Mouse (Mus musculus) embryonic facial prominence, embryonic 13.5 days (tissue): ENCODE data around the gene Grasp. TPM values are rescaled to one million over a fixed set of nuclear protein-coding genes. Genes with fewer than 3 reads are reported as not detected.

Experiments used
- ATAC-seq: fragments of 200-750 bp; cut with Nextera tagmentation; 2 replicates; pipeline ENCODE4 v1.8.0; 2017; ENCODE audit warnings: low read depth; ENCODE audit not compliant: insufficient number of reproducible peaks, insufficient read depth, low FRiP score, low TSS enrichment
- H3K27ac ChIP-seq: fragments of 300-500 bp; sonication (generic); 2 replicates; pipeline ENCODE4 v1.5.1; 2015; ENCODE audit warnings: moderate library complexity, mild to moderate bottlenecking, inconsistent platforms
- H3K27me3 ChIP-seq: fragments of 300-500 bp; sonication (generic); 2 replicates; pipeline ENCODE4 v1.6.1; 2015; ENCODE audit warnings: mild to moderate bottlenecking, inconsistent platforms
- H3K36me3 ChIP-seq: fragments of 300-500 bp; sonication (generic); 2 replicates; pipeline ENCODE4 v1.6.1; 2015; ENCODE audit warnings: mild to moderate bottlenecking, inconsistent platforms
- H3K4me1 ChIP-seq: fragments of 300-500 bp; sonication (generic); 2 replicates; pipeline ENCODE4 v1.6.1; 2015; ENCODE audit warnings: inconsistent platforms
- H3K4me2 ChIP-seq: fragments of 300-500 bp; sonication (generic); 2 replicates; pipeline ENCODE4 v1.6.1; 2015; ENCODE audit warnings: moderate library complexity, mild to moderate bottlenecking, inconsistent platforms
- H3K4me3 ChIP-seq: fragments of 300-500 bp; sonication (generic); 2 replicates; pipeline ENCODE4 v1.5.1; 2015; ENCODE audit warnings: mild to moderate bottlenecking, inconsistent platforms
- H3K9ac ChIP-seq: fragments of 300-500 bp; sonication (generic); 2 replicates; pipeline ENCODE4 v1.6.1; 2015; ENCODE audit warnings: mild to moderate bottlenecking, inconsistent platforms
- H3K9me3 ChIP-seq: fragments of 300-500 bp; sonication (generic); 2 replicates; pipeline ENCODE4 v1.6.1; 2016; ENCODE audit warnings: inconsistent platforms
- WGBS: fragments of 180-500 bp; shearing (Covaris S2); methylation state at CpG from one replicate; pipeline ENCODE4 v1.1.7; 2015; ENCODE audit warnings: mixed read lengths; 5-methylcytosine and 5-hydroxymethylcytosine counted together
- polyA plus RNA-seq: library from polyadenylated mRNA; unstranded; fragments of >200 nt; fragmentation: Nextera tagmentation; extraction: Ambion mirVana; gene quantifications from 2 replicates; pipeline ENCODE4 v1.2.1, GENCODE M21; 2015

Grasp gene
- polyA plus RNA-seq, 1 experiment from 2014 or later, result 8.0 TPM

DNA sequence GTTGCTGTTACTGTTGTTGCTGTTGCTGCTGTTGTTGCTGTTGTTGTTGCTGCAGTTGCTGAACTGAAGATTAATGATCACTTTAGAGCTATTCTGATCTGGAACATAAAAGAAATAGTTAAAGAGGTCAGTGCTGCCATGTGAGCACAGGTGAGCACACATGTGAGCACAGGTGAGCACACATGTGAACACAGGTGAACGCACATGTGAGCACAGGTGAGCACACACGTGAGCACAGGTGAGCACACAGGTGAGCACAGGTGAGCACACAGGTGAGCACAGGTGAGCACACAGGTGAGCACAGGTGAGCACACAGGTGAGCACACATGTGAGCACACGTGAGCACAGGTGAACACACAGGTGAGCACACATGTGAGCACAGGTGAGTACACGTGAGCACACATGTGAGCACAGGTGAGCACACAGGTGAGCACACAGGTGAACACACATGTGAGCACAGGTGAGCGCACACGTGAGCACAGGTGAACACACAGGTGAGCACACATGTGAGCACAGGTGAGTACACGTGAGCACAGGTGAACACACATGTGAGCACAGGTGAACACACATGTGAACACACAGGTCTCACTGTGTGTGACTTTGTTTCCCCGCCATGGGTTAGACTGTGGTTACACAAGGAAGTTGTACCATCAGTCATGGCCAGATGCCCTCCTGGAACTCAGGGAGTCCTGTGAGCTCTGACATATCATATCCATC, 27.8 kb upstream of the Grasp start:
- no peak overlapping the region for H3K4me2 ChIP-seq
- H3K27me3 ChIP-seq, result no peaks in the 10 kb centered on the region
- no peak overlapping the region for H3K27ac ChIP-seq
- H3K9ac ChIP-seq, result no peak overlapping the region
- 92% methylated on average over 8 of the region's 8 CpGs for WGBS
- peaks cover 74% of the 10 kb centered on the region for H3K36me3 ChIP-seq
- peaks cover 15% of the 10 kb centered on the region for H3K4me1 ChIP-seq
- 0 out of 2 replicates have a peak, but pooled peaks cover 5% of the 10 kb centered on the region for H3K9me3 ChIP-seq
- no peak for ATAC-seq
- no peak overlapping the region for H3K4me3 ChIP-seq

GRCm38 (mm10) chr15:101196961-101197360, 27.0 kb upstream of the Grasp start:
- Histone ChIP-seq H3K4me3 (no peak overlapping the region), H3K27ac (no peak overlapping the region), H3K9me3 (0 out of 2 replicates have a peak, but pooled peaks cover 5% of the 10 kb centered on the region), H3K4me1 (peaks cover 8% of the 10 kb centered on the region), H3K4me2 (no peak overlapping the region), H3K27me3 (no peaks in the 10 kb centered on the region), H3K9ac (no peak overlapping the region), H3K36me3 (peaks cover 81% of the 10 kb centered on the region)
- ATAC-seq, result no peak

DNA sequence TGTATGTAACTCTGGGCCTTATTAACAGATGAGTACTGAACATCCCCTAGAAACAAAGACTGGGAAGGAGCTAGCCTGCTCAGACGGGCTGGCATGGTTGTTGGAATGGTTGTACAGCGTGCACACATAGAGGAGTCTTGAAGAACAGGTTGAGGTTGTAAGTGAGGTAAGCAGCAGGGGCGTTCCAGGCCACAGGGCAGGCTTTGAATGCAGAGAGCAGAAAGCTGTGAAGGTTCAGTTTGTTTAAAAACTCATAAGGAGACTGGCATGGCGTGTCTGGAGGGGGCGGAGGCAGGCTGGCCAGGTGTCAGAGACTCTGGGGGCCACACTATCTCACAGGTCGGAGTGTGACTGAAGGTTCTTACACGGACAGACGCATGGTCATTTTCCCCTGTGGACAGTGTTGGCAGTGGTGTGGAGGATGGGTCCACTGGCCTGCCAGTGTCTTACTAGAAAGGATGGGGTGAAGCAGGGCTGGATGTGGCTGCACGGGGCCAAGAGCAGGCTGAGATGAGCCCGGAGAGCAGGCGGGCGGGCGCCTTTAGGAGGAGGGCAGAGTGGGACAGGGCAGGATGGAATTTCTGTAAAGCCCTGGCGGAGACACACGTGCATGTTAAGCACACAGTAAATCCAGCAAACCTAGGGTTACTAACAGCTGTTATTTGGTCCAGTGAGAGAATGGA, 26.4 kb upstream of the Grasp start:
- H3K9ac ChIP-seq, result no peak overlapping the region
- WGBS, result 89% methylated on average over 15 of the region's 15 CpGs
- ATAC-seq, result no peak
- H3K27ac ChIP-seq, result peak overlapping the region; percentile 48; the same call in 1 of the 2 replicates
- peaks cover 85% of the 10 kb centered on the region for H3K36me3 ChIP-seq
- H3K9me3 ChIP-seq, result 0 out of 2 replicates have a peak, but pooled peaks cover 5% of the 10 kb centered on the region
- no peaks in the 10 kb centered on the region for H3K27me3 ChIP-seq
- H3K4me2 ChIP-seq, result no peak overlapping the region
- no peak overlapping the region for H3K4me3 ChIP-seq
- peaks cover 2% of the 10 kb centered on the region; the same call in 1 of the 2 replicates for H3K4me1 ChIP-seq

DNA sequence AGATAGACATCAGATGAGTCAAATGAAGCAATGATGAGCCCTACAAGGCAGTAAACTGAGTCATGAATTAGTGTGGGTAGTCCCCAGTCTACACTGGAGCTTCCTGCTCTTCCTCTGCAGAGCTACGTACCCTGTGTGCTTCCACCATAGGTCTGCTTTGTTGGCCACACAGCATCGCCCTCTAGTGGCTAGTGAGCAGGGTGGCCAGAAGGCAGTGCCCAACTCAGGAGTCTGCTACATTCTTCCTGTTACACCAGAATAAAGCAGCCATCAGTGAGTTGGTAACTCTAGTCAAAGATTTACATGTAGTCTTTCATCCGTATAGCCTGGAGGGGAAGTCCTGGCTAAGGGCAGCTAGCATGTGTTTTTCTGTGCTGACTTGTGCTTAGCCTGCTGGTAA, 25.8 kb upstream of the Grasp start:
- no peak overlapping the region for H3K4me3 ChIP-seq
- ATAC-seq, result peak; percentile 68; the same call in 1 of the 2 replicates
- no peak overlapping the region for H3K4me2 ChIP-seq
- H3K4me1 ChIP-seq, result no peaks in the 10 kb centered on the region
- no peak overlapping the region; the same call in 1 of the 2 replicates for H3K27ac ChIP-seq
- H3K27me3 ChIP-seq, result no peaks in the 10 kb centered on the region
- H3K9me3 ChIP-seq, result 0 out of 2 replicates have a peak, but pooled peaks cover 5% of the 10 kb centered on the region
- H3K9ac ChIP-seq, result no peak overlapping the region
- 22% methylated on average over 3 of the region's 3 CpGs for WGBS
- peaks cover 91% of the 10 kb centered on the region for H3K36me3 ChIP-seq

DNA sequence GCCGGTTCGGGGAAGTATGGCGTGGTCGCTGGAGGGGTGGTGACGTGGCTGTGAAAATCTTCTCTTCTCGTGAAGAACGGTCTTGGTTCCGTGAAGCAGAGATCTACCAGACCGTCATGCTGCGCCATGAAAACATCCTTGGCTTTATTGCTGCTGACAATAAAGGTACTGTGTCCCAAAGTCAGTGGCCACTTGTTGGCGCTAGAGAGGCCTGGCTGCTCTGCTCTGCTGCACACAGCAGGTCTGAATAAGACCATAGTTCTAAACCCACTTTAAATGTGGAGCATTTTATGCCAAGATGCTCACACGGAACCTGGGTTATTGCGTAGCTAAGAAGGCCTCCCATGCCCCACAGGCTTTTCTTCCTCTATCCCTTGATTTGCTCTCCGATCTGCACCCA, 25.1 kb upstream of the Grasp start:
- H3K4me2 ChIP-seq, result no peak overlapping the region

DNA sequence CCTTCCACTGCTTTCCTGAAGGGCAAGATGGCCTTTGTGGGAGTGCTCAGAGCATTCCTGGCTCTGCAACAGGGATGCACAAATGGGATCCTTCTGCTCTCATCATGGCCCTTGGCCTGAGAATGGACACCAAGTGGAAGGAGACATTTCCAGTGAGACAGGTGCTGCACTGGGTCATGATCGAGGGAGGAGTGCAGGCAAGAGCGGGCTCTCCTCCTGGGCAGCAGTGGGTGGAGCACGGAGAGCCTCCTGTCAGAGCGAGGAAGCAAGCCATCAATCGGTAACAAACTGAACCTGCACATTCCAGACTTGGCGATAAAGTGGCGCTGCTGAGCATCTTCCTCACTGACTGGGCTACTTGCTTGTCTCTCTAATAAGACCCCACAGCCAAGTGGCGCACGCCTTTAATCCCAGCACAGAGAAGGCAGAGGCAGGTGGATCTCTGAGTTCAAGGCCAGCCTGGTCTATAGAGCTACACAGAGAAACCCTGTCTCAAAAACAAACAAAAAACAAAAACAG, 23.2 kb upstream of the Grasp start:
- no peak overlapping the region for H3K4me2 ChIP-seq
- H3K27me3 ChIP-seq, result no peaks in the 10 kb centered on the region
- H3K4me3 ChIP-seq, result no peak overlapping the region
- WGBS, result 98% methylated on average over 9 of the region's 9 CpGs
- H3K9ac ChIP-seq, result no peak overlapping the region
- H3K27ac ChIP-seq, result no peak overlapping the region
- 0 out of 2 replicates have a peak, but pooled peaks cover 5% of the 10 kb centered on the region for H3K9me3 ChIP-seq
- H3K4me1 ChIP-seq, result no peaks in the 10 kb centered on the region
- no peak for ATAC-seq
- H3K36me3 ChIP-seq, result peaks cover 86% of the 10 kb centered on the region

More for the DNA sequence above, 25.1 kb upstream of the Grasp start:
- H3K4me3 ChIP-seq, result no peak overlapping the region
- ATAC-seq, result no peak
- H3K9me3 ChIP-seq, result 0 out of 2 replicates have a peak, but pooled peaks cover 5% of the 10 kb centered on the region
- H3K27me3 ChIP-seq, result no peaks in the 10 kb centered on the region
- peaks cover 92% of the 10 kb centered on the region for H3K36me3 ChIP-seq
- H3K4me1 ChIP-seq, result no peaks in the 10 kb centered on the region
- H3K27ac ChIP-seq, result no peak overlapping the region
- WGBS, result 87% methylated on average over 14 of the region's 14 CpGs
- no peak overlapping the region for H3K9ac ChIP-seq

- Histone ChIP-seq H3K4me3 (no peak overlapping the region), H3K4me2 (no peak overlapping the region), H3K9ac (no peak overlapping the region), H3K9me3 (0 out of 2 replicates have a peak, but pooled peaks cover 5% of the 10 kb centered on the region), H3K36me3 (peaks cover 86% of the 10 kb centered on the region), H3K27me3 (no peaks in the 10 kb centered on the region), H3K27ac (no peak overlapping the region), H3K4me1 (no peaks in the 10 kb centered on the region)
- no peak for ATAC-seq
- 95% methylated on average over 3 of the region's 3 CpGs for whole genome bisulfite sequencing
Measured at GRCm38 (mm10) chr15:101201414-101201813, 22.6 kb upstream of the Grasp start.

GRCm38 (mm10) chr15:101203673-101204072, 20.3 kb upstream of the Grasp start:
- Histone ChIP-seq H3K36me3 (peaks cover 91% of the 10 kb centered on the region), H3K4me1 (no peaks in the 10 kb centered on the region), H3K9me3 (0 out of 2 replicates have a peak, but pooled peaks cover 5% of the 10 kb centered on the region), H3K27ac (no peak overlapping the region), H3K4me3 (no peak overlapping the region), H3K27me3 (no peaks in the 10 kb centered on the region), H3K4me2 (no peak overlapping the region), H3K9ac (no peak overlapping the region)
- ATAC-seq, result no peak
- 75% methylated on average over 4 of the region's 4 CpGs for WGBS

DNA sequence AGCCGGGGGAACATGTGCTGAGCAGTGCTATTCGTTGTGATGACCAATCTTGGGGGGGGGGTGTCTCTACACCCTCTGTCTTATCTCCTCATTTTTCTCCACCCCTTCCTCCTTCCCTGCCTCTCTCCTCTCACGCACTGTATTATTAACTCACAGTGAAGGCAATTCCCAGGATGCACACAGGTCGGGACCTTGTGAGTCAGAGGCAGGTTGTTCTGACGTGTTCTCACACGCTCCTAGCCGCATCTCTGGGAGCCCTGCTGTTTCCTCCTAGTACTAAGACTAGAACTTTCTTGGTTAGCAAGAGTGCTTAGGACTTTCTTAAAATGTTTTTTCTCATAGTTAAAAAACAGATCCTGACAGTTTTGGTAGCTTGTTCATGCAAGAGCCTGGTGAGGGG, 19.2 kb upstream of the Grasp start:
- no peaks in the 10 kb centered on the region for H3K27me3 ChIP-seq
- H3K9ac ChIP-seq, result no peak overlapping the region
- 0 out of 2 replicates have a peak, but pooled peaks cover 5% of the 10 kb centered on the region for H3K9me3 ChIP-seq
- H3K36me3 ChIP-seq, result peaks cover 93% of the 10 kb centered on the region
- no peak overlapping the region for H3K4me2 ChIP-seq
- no peaks in the 10 kb centered on the region for H3K4me1 ChIP-seq
- no peak overlapping the region for H3K27ac ChIP-seq
- no peak for ATAC-seq
- H3K4me3 ChIP-seq, result no peak overlapping the region
- 72% methylated on average over 7 of the region's 7 CpGs for WGBS

DNA sequence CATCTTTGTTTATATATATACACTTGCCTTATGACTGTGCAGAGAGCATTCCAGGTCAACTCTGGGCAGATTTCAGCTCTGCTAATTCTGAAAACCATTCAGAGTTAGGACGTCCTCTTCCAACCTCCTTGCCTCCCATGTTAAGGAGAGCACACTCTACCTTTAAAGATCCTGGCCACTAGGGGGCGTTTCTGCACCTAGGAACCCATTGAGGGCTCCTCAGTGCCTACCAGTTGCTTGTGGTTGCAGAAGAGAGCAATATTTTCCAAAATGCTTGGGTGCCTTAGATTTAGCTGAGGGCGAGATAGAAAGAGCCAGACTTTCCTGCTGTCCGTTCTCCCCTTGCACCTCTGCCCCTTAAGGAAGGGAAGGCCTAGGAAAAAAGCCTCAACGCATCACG, 13.8 kb upstream of the Grasp start:
- Histone ChIP-seq H3K4me3 (no peak overlapping the region), H3K4me1 (no peaks in the 10 kb centered on the region), H3K9me3 (no peaks in the 10 kb centered on the region), H3K4me2 (no peak overlapping the region), H3K27me3 (no peaks in the 10 kb centered on the region), H3K36me3 (peaks cover 81% of the 10 kb centered on the region), H3K27ac (no peak overlapping the region), H3K9ac (no peak overlapping the region)
- ATAC-seq, result no peak
- 62% methylated on average over 6 of the region's 6 CpGs for WGBS

GRCm38 (mm10) chr15:101210998-101211613, 12.9 kb upstream of the Grasp start:
- 89% methylated on average over 14 of the region's 14 CpGs for WGBS
- Histone ChIP-seq H3K4me2 (no peak overlapping the region), H3K9ac (peak overlapping the region; percentile 16; the same call in 1 of the 2 replicates), H3K27me3 (no peaks in the 10 kb centered on the region), H3K9me3 (no peaks in the 10 kb centered on the region), H3K27ac (no peak overlapping the region), H3K4me3 (no peak overlapping the region), H3K4me1 (no peaks in the 10 kb centered on the region), H3K36me3 (peaks cover 78% of the 10 kb centered on the region)
- no peak for ATAC-seq
